Mouse (Mus musculus): ENCODE measurements around the gene Eps8l3.

The Eps8l3 gene

DNA sequence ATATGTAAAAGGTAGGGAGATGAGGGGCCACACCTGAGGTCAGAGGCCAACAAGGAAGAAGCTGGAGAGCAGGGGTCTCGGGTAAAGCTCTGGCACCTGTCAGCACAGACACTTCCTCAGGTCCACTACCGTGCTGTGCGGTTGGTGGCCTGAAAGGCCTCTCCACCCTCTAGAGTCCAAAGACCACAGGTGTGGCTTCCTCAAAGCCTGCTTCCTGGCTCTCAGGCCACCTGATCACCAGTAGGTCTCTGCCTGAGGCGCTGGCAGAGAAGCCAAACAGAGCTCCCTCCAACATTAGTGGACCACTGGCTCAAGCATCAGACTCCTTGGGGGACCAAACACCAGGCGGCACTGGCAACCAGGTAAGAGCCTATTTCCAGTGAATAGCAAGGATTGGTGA, at the start of gene Eps8l3:
Gene Eps8l3, plus strand, starts transcription at position 225 of the 400 bp plus-strand sequence.
- DNase-seq (ENCODE audit: low spot score) = no peak

GRCm38 (mm10) chr3:107827873-107828405, 49.1 kb upstream of the Eps8l3 start:
- DNase-seq (ENCODE audit: low spot score) = no peak

GRCm38 (mm10) chr3:107828518-107828917, 48.5 kb upstream of the Eps8l3 start:
- DNase-seq (ENCODE audit: low spot score) = no peak

DNA sequence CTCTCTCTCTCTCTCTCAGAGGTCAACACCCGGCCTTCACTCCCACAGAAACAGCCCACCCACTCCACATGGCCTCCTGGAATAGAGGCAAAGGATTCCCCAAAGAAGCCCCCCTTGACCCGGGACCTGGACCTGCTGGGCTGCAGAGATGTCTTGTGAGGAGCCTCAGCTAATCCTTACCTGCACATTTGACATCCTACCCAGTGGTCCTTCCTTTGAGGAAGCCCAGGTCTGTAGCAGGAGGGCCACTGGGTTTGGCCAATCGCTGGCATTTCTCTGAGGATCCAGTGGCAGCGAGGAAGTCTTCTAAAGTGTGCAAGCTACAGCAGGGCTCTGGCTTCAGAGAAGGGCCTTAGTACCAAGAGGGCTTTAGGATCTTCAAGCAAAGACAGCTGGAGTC, 48.0 kb upstream of the Eps8l3 start:
- DNase-seq (ENCODE audit: low spot score) = no peak

DNA sequence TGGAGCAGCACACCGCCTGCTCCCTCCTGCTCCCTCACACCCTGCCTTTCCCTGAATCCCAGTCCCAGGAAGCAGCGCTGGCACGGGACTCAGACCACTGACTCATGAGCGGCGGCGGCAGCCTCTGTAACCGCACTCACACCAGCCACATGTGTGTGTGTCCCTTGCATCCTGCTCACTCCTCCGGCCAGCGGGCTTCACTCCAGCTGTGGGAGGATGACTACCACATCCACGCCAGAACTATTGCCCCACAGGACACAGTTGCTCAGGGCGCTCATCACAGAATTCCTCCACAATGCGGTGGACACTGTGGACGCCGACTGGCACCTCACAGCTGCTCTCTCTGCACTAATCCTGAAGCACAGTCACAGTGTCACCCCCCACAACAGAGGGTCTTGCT, 47.4 kb upstream of the Eps8l3 start:
- DNase-seq (ENCODE audit: low spot score) = peak; percentile 64

DNA sequence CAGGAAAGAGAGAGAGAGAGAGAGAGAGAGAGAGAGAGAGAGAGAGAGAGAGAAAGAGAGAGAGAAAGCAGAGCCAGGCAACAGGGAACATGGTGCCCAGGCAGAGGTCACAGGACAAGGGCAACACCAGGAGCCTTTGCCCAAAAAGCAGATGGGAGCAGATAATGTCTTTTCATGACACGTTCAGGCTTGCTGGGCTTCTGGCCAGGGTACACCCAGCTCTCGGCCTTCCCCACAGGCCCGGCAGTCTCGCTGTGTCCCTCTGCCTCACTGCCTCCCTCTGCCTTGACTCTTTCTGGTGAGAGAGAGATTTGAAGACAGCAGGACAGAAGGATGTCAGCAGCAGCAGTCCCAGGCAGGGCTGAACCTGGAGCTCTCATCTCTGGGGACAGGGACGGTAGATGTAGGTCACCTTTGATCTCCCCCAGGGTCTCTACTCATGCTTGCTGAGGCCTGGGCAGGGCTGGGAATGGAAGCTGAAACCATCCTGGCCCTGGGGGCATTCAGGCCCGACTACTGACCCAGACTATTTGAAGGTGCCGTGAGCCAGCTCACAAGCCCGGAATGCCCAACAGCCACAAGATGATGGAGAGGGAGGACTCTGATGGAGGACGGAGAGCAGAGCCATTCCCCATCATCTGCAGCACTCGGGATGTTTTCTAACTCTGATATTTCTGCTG, 45.0 kb upstream of the Eps8l3 start:
- peak; percentile 36 for DNase-seq (ENCODE audit: low spot score)

DNA sequence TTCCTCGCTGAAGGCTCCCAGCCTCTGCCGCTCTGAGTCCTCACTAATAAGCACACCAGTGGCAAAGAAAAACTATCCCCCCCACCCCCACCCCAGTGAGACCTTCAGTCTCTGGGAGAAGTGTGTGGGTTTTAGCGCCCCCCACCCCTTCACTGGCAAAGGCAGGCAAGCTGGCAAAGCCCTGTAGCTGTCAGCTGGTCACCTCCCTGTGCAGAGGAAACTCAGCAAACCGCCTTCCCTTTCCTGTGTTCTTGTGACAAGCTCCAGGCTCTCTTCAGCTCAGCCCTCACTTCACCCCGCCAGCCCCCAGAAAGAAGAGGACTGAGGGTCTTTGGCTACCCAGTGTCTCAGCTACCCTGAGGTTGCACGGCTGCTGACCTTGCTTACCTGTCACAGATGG, 44.4 kb upstream of the Eps8l3 start:
- no peak for DNase-seq (ENCODE audit: low spot score)

DNA sequence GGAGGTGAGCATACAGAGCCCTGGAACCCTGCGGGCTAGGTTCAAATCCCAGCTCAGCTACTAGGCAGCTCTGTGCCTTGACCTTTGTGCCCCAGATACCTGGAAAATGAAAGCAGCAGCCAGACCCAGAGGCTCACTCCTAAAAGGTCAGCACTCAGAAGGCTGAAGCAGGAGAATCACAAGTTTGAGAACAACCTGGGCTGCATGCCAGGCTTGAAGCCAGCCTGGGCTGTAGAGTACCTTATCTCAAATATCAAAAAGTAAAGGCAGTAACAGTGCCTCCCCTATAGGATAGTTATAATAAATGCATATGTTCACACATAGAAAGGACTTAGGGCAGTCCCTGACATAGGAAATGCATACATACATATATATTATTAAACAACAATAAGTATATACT, 43.7 kb upstream of the Eps8l3 start:
- no peak for DNase-seq (ENCODE audit: low spot score)

GRCm38 (mm10) chr3:107833872-107834341, 43.1 kb upstream of the Eps8l3 start:
- no peak for DNase-seq (ENCODE audit: low spot score)

GRCm38 (mm10) chr3:107835301-107835700, 41.7 kb upstream of the Eps8l3 start:
- no peak for DNase-seq (ENCODE audit: low spot score)

DNA sequence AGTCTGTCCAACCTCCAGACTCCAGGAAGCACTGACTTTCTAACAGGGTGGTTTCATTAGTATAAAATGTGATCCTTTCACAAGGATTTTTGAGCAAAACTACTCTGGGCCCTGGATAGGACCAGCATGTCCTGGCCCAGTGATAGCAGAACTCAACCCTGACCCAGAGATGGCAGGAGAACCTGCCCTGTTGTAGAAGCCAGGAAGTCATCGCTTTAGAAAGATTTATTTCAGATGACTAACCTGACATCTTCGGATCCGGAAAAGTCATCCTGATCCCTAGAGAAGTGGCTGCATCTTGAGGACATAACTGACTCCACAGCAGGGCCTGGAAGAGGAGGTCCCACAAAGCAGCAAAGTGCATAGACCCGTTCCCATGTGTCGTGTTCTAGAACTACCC, 37.2 kb upstream of the Eps8l3 start:
- no peak for DNase-seq (ENCODE audit: low spot score)

- no peak for DNase-seq (ENCODE audit: low spot score)
Observed at GRCm38 (mm10) chr3:107840855-107841254, 36.2 kb upstream of the Eps8l3 start.

- DNase-seq (ENCODE audit: low spot score) = no peak
Observed at GRCm38 (mm10) chr3:107841370-107841769, 35.7 kb upstream of the Eps8l3 start.

- DNase-seq (ENCODE audit: low spot score) = no peak
Observed at GRCm38 (mm10) chr3:107843406-107843805, 33.6 kb upstream of the Eps8l3 start.

DNA sequence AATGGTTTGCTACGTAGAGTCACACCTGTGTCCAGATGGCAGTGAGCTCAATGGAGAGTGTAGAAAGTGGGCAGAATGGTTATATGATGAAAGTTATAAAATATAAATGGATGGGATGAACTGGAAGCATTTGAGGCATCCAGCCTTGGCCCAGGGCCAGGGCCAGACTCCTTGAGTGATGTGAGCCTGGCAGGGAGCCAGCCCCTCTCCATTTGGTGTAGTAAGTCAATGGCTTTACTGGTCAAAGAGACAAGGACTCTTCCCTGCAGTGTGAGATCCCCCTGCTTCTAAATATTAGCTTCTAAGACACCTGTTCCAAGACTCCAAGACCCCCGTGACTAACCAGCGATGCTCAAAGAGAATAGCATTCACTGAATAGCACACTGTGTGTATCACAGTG, 33.0 kb upstream of the Eps8l3 start:
- DNase-seq (ENCODE audit: low spot score) = no peak

- no peak for DNase-seq (ENCODE audit: low spot score)
Observed at GRCm38 (mm10) chr3:107844499-107844898, 32.5 kb upstream of the Eps8l3 start.

DNA sequence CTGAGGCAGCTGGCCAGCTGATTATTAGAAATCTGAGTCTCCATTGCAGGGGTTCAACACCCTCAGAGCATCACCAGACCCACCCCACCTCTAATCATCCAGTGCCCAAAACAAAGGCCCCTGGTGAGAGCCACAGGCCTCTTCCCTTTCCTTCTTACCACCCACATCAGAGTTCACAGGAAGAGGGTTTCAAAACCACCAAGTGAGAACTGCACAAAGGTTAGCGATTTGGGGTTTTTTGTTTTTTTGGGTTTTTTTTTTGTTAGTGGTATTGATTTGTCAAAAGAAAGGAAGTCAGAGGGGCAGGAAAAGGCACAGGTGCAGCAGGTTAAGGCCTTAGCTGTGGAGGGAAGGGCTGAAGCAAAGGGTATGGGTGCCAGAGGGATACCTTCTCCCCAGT, 30.9 kb upstream of the Eps8l3 start:
- DNase-seq (ENCODE audit: low spot score) = no peak

GRCm38 (mm10) chr3:107846835-107847234, 30.2 kb upstream of the Eps8l3 start:
- no peak for DNase-seq (ENCODE audit: low spot score)

GRCm38 (mm10) chr3:107848126-107848525, 28.9 kb upstream of the Eps8l3 start:
- DNase-seq (ENCODE audit: low spot score) = no peak

DNA sequence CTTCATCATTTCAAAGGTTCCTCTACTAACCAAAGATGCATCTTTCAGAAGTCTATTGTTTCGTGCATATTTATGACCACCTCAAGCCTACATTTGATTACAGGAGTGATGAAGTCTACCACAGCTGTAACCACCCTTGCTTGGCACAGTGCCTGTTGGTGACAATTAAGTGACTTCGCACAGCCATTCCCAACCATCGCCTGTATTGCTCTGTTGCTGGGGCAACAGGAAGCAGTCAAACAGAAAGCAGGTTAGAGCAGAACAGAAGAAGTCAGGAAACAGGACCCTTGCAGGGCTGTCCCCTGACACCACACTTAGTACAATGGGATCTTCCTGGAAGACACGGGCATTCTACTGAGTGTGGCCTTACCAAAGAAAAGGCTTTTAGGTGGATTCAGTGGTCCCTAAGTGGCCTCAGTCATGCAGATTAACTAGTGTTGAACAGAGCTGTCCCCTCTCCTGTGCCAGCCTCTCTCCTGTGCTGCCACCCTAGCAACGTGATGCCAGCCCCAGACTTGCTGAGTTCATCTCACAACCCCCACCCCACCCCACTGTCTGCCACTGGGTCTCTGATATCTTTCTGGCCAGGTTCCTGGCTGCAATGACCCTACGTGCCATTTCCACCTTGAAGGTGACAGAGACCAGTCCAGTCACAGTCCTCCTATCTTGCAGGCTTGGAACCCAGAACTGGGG, 27.9 kb upstream of the Eps8l3 start:
- no peak for DNase-seq (ENCODE audit: low spot score)

DNA sequence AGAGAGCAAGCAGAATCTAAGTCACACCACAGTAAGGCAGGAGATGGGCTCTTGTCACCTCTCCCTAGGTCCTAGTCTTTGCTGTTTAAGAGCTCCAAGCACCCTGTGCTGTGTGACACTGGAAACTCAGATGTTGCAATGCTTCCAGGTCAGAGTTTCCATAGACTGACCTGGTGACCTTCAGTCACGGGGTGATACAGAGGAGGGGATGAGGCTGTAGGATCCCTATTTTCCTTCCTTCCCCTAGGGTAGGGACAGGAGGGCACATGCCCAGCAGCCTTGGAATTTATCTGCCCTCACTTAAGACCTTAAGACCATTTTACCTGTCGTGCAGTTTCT, 27.4 kb upstream of the Eps8l3 start:
- no peak for DNase-seq (ENCODE audit: low spot score)

DNA sequence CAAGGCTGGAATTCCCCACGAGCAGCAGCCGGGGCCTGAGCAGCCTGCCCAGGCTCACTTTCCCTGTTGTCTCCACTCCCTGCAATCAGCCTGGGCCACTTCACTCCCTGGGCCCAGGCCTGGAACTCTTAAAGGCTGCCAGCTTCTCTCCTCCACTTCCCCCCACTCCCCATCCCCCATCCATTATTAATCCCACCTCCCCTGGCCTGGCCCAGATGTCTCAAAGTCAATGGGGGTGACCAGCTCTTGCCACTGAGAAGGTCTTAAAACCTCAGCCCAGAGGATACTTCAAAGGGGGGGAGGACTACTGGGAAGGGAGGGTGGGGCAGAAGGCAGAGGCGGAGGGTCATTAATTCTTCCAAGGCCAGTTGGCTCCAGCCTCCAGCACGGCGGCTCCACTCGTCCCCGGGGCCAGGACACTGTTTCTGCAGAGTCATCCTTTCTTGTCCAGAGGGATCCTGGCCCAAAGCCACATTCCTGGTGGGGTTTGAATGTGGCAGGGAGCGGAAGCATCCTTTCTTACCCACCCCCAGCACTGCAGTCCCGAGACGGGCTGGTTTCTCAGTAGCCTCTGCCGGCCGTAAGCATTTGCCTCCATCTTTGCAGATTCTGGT, 26.5 kb upstream of the Eps8l3 start:
- DNase-seq (ENCODE audit: low spot score) = peak; percentile 72

DNA sequence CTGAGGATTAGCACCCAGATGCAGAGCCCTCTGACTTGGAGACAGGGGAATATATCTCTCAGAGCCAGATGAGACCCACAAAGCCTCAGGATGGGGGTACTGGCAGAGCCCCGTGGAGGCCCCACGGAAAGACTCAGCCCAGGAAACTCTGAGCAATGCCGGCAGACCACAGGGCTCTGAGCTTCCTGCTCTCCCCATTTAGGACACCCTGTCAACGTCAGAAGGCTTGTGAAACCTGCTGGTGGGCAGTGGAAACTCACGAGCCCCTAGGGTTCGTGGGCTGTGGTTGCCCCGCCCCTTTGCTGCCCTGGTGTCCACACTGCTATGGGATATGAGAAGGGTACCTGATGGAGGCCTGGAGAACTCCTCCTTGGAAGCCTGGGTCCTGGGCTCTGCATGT, 24.2 kb upstream of the Eps8l3 start:
- DNase-seq (ENCODE audit: low spot score) = no peak
